Mouse (Mus musculus): ENCODE results near the gene Ghdc.

The Ghdc gene

GRCm38 (mm10) chr11:100748620-100749019 lies 22.1 kb downstream of the Ghdc start:
- in situ Hi-C loops (cut with MboI; ENCODE audit: low sequenced_read_pairs), result no loop called here

- in situ Hi-C loops (cut with MboI; ENCODE audit: low sequenced_read_pairs), result no loop called here
These were observed 23.6 kb downstream of the Ghdc start for GRCm38 (mm10) chr11:100747114-100747513.

- in situ Hi-C loops (cut with MboI; ENCODE audit: low sequenced_read_pairs), result no loop called here
These were observed 24.2 kb downstream of the Ghdc start for GRCm38 (mm10) chr11:100746546-100746945.

- in situ Hi-C loops (cut with MboI; ENCODE audit: low sequenced_read_pairs), result no loop called here
These were observed 25.7 kb downstream of the Ghdc start for GRCm38 (mm10) chr11:100745085-100745484.

- in situ Hi-C loops (cut with MboI; ENCODE audit: low sequenced_read_pairs), result no loop called here
These were observed 29.4 kb downstream of the Ghdc start for GRCm38 (mm10) chr11:100741348-100741747.

- in situ Hi-C loops (cut with MboI; ENCODE audit: low sequenced_read_pairs), result no loop called here
These were observed 32.0 kb downstream of the Ghdc start for GRCm38 (mm10) chr11:100738749-100739148.

- in situ Hi-C loops (cut with MboI; ENCODE audit: low sequenced_read_pairs), result no loop called here
These were observed 32.6 kb downstream of the Ghdc start, which contains the start of gene Rab5c for GRCm38 (mm10) chr11:100738066-100738604. Rab5c (minus strand) TSS chr11:100738215.

- in situ Hi-C loops (cut with MboI; ENCODE audit: low sequenced_read_pairs), result no loop called here
These were observed 33.5 kb downstream of the Ghdc start for GRCm38 (mm10) chr11:100737105-100737733.

- in situ Hi-C loops (cut with MboI; ENCODE audit: low sequenced_read_pairs), result no loop called here
These were observed 34.0 kb downstream of the Ghdc start for GRCm38 (mm10) chr11:100736746-100737080.

GRCm38 (mm10) chr11:100735954-100736745 lies 34.6 kb downstream of the Ghdc start:
- in situ Hi-C loops (cut with MboI; ENCODE audit: low sequenced_read_pairs), result no loop called here

GRCm38 (mm10) chr11:100735134-100735865 lies 35.5 kb downstream of the Ghdc start:
- in situ Hi-C loops (cut with MboI; ENCODE audit: low sequenced_read_pairs), result no loop called here

- in situ Hi-C loops (cut with MboI; ENCODE audit: low sequenced_read_pairs), result no loop called here
These were observed 40.1 kb downstream of the Ghdc start for GRCm38 (mm10) chr11:100730477-100731205.

GRCm38 (mm10) chr11:100729976-100730375 lies 40.8 kb downstream of the Ghdc start:
- in situ Hi-C loops (cut with MboI; ENCODE audit: low sequenced_read_pairs), result no loop called here

GRCm38 (mm10) chr11:100728601-100729000 lies 42.2 kb downstream of the Ghdc start:
- in situ Hi-C loops (cut with MboI; ENCODE audit: low sequenced_read_pairs), result no loop called here

- in situ Hi-C loops (cut with MboI; ENCODE audit: low sequenced_read_pairs), result no loop called here
These were observed 43.6 kb downstream of the Ghdc start for GRCm38 (mm10) chr11:100727201-100727600.

GRCm38 (mm10) chr11:100724919-100725512 lies 45.7 kb downstream of the Ghdc start:
- in situ Hi-C loops (cut with MboI; ENCODE audit: low sequenced_read_pairs), result no loop called here

- in situ Hi-C loops (cut with MboI; ENCODE audit: low sequenced_read_pairs), result no loop called here
These were observed 48.2 kb downstream of the Ghdc start for GRCm38 (mm10) chr11:100722493-100723028.

GRCm38 (mm10) chr11:100721776-100722492 lies 48.8 kb downstream of the Ghdc start:
- in situ Hi-C loops (cut with MboI; ENCODE audit: low sequenced_read_pairs), result no loop called here

- in situ Hi-C loops (cut with MboI; ENCODE audit: low sequenced_read_pairs), result no loop called here
These were observed 49.5 kb downstream of the Ghdc start for GRCm38 (mm10) chr11:100721254-100721653.
